Comparison of ENCODE assay signal across 8 mouse cellular contexts in the genomic region with DNA sequence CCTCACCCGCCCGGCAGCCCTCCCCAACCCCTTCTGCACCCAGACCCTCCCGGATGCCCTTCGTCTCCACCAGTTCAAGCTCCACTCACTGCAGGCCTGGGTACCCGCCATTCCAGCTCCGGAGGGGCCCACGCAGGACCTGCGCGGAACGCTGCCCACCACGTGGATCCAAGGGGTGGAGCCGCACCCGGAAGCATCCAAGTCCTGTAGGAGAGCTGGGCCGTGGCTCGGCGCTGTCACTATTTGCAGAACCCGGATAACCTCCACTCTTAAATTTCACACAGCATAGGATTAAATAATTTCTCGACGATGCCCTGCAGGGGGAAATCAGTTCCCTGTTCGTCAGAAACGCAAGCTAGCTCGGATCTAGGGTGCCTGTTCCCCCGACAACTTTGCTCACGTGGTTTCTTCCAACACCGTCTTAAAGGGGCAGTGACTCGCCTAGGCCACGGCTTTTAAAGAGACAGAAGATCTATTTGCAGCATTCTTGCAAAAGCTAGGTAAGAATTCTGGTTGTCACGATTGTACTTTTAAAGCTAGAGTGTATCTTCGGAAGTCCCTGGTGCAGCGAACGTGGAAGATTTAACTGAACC. TPM values are rescaled to one million over a fixed set of nuclear protein-coding genes. Genes with fewer than 3 reads are reported as not detected.
DNase-seq lines count a peak whose midpoint lies in the region; ATAC-seq and TF ChIP-seq lines count a peak whose summit lies in the region.

TSS of gene Cd3eap (minus strand) at position 185 of the 593 bp plus-strand sequence.
TSS of gene Ppp1r13l (plus strand) at position 451 of the 593 bp plus-strand sequence.

- intact Hi-C loops in gastrocnemius, adult 2 months (cut with DNase I), result no loop called here

- H3K9ac ChIP-seq in hindbrain, postnatal 0 days (replicated peaks; ENCODE audit: low read length), result peak within 1 kb of the TSS; percentile 63

- DNase-seq in cerebellum, postnatal 4 days (ENCODE audit: low spot score in 2 of 2), result peak; percentile 66 to 84
- DNase-seq in gastrocnemius, adult 2 months, result peak; percentile 92
- peak; percentile 90 for DNase-seq in hindbrain, postnatal 0 days (ENCODE audit: low spot score)
- peak; percentile 87 to 90 for DNase-seq in left cerebral cortex, adult 18-20 months (ENCODE audit: low spot score in 2 of 2)
- DNase-seq in lung, postnatal 4 days, result peak; percentile 90
- peak; percentile 90 for DNase-seq in right cerebral cortex, adult 18-20 months
- peak; percentile 87 for DNase-seq in urinary bladder, postnatal 14 days (ENCODE audit: low spot score)

- H3K9me3 ChIP-seq in hindbrain, postnatal 0 days (ENCODE audit: low read length), result no peaks in the 10 kb centered on the region

- peak within 1 kb of the TSS; percentile 85 for H3K4me2 ChIP-seq in hindbrain, postnatal 0 days (ENCODE audit: low read depth, low read length)

- peak; percentile 81 for ATAC-seq in activated CD4-positive, CD25-positive, alpha-beta regulatory T cell, adult 4 months
- peak; percentile 85 for ATAC-seq in hindbrain, postnatal 0 days

- H3K27ac ChIP-seq in gastrocnemius, adult 2 months, result peak within 1 kb of the TSS; percentile 94
- peak within 1 kb of the TSS; percentile 54 for H3K27ac ChIP-seq in hindbrain, postnatal 0 days

- no peaks in the 10 kb centered on the region for H3K27me3 ChIP-seq in hindbrain, postnatal 0 days (ENCODE audit: insufficient read depth, low read length)

- H3K4me3 ChIP-seq in gastrocnemius, adult 2 months, result peak within 1 kb of the TSS; percentile 88
- peak within 1 kb of the TSS; percentile 72 for H3K4me3 ChIP-seq in hindbrain, postnatal 0 days (ENCODE audit: low read length)

- H3K4me1 ChIP-seq in hindbrain, postnatal 0 days (ENCODE audit: insufficient read depth, low read length), result peaks cover 8% of the 10 kb centered on the region; the same call in 1 of the 2 replicates

- TF ChIP-seq CTCF in gastrocnemius, adult 2 months (IDR thresholded peaks at IDR 0.05), result no peak
- TF ChIP-seq CTCF in hindbrain, postnatal 0 days (IDR thresholded peaks at IDR 0.05; ENCODE audit: low read depth), result no peak

- under 1% methylated on average over 30 of the region's 31 CpGs for WGBS in hindbrain, postnatal 0 days

- H3K36me3 ChIP-seq in hindbrain, postnatal 0 days (ENCODE audit: insufficient read depth, low read length), result peaks cover 13% of the 10 kb centered on the region

RNA-seq across cellular contexts. Expression of gene Cd3eap, which starts in this region (rescaled TPM):
- 10 to 100 TPM; 19.4 to 20.2 TPM for polyA plus RNA-seq in activated CD4-positive, CD25-positive, alpha-beta regulatory T cell, adult 4 months (2017; shearing (Covaris generic))
- 10 to 100 TPM; 11.4 to 11.5 TPM for total RNA-seq in gastrocnemius, adult 2 months (2021)
- total RNA-seq in hindbrain, postnatal 0 days (2014; rRNA removed), result 11.1 and 12.4 TPM in 2 replicates
- polyA plus RNA-seq in hindbrain, postnatal 0 days (2015; fragmentation: Nextera tagmentation; extraction: Ambion mirVana), result 17.9 and 19.3 TPM in 2 replicates
- 10 to 100 TPM; 17.1 to 18.1 TPM for total RNA-seq in left cerebral cortex, adult 18-20 months (2021)

RNA-seq across cellular contexts. Expression of gene Ppp1r13l, which starts in this region (rescaled TPM):
- polyA plus RNA-seq in activated CD4-positive, CD25-positive, alpha-beta regulatory T cell, adult 4 months (2017; shearing (Covaris generic)), result under 1 TPM in 1 of 2 experiments, not detected in 1; 0.17 TPM
- 1 to 10 TPM; 2.1 to 4.9 TPM for total RNA-seq in gastrocnemius, adult 2 months (2021)
- 0.68 and 1.0 TPM in 2 replicates for total RNA-seq in hindbrain, postnatal 0 days (2014; rRNA removed)
- 1.0 and 1.2 TPM in 2 replicates for polyA plus RNA-seq in hindbrain, postnatal 0 days (2015; fragmentation: Nextera tagmentation; extraction: Ambion mirVana)
- 1 to 10 TPM; 8.2 to 9.6 TPM for total RNA-seq in left cerebral cortex, adult 18-20 months (2021)

Comparison
In these comparisons a context has a peak if more than half of its experiments do, and no peak if none do; other contexts are left out.
1. Peak in every context shown above with its lines: DNase-seq, ATAC-seq, H3K4me3 ChIP-seq and H3K27ac ChIP-seq.